Mouse (Mus musculus): Measurements from ENCODE around the gene Mill1.
"Not testable (repeated sequence)": the region's sequence is repeated elsewhere in the genome, so short reads cannot be mapped to it uniquely, and the experiment has no call there.

The Mill1 gene

DNA sequence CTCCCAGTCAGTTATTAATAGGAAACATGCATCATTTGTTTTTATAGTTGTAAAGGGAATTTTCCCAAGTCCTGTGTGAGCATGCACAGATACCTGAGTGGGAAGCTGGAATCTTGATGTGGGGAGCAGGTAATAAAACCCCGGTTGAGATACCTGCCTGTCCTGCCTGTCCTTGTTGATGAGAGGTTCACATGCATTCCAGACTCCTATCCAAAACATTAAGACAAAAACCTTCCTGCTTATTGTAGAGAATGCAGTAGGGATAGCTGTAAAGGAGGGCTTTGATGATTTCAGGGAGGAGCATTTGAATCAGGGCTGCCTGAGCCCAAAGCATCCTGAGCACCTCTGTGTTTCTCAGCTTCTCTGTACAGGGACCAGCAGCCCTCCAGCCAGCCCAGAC lies at the start of gene Mill1:
Gene Mill1 (plus strand): TSS at position 301 of the 400 bp plus-strand sequence.
- DNase-seq (ENCODE audit: low read depth, low spot score): no peak

- DNase-seq (ENCODE audit: low read depth, low spot score): no peak
Observed at GRCm38 (mm10) chr7:18210938-18211337, 34.2 kb upstream of the Mill1 start.

DNA sequence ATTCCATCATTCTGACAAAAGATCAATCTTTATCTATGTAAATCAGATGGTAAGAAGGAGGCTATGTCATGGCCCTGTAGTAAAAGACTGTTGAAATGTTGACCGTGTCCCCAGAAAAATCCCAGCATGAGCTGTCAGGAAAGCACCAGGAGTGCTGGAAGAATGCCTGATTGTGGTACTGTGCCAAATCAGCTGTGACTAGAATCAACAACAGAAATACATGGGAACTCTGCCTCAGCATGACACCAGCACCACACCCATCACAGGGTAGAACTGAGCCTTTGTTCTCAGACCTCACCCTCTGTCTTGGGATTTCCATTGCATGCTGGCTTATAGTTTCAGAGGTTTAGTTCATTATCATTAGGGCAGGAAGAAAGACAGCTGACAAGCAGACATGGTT lies 30.4 kb upstream of the Mill1 start:
- DNase-seq (ENCODE audit: low read depth, low spot score): no peak

GRCm38 (mm10) chr7:18238561-18238960 lies 6.6 kb upstream of the Mill1 start:
- no peak for DNase-seq (ENCODE audit: low read depth, low spot score)

DNA sequence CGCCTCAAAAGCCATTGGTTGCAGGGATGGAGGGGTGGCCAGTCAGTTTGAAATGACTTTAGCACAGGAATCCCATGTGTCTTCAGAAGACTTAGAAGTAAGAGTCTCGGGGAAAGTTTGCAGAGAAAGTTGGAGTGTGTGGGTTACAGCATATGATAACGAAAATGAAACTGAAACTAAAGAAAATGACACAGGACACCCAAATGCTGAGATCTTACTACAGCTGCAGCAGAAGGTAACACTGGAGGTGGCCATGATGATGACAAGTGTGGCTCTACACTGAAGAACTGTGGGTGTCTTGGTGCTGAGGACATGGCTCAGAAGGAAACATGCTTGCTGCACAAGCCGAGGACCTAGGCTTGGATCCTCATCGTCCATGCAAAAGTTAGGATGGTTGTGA lies 3.9 kb upstream of the Mill1 start:
- no peak for DNase-seq (ENCODE audit: low read depth, low spot score)

DNA sequence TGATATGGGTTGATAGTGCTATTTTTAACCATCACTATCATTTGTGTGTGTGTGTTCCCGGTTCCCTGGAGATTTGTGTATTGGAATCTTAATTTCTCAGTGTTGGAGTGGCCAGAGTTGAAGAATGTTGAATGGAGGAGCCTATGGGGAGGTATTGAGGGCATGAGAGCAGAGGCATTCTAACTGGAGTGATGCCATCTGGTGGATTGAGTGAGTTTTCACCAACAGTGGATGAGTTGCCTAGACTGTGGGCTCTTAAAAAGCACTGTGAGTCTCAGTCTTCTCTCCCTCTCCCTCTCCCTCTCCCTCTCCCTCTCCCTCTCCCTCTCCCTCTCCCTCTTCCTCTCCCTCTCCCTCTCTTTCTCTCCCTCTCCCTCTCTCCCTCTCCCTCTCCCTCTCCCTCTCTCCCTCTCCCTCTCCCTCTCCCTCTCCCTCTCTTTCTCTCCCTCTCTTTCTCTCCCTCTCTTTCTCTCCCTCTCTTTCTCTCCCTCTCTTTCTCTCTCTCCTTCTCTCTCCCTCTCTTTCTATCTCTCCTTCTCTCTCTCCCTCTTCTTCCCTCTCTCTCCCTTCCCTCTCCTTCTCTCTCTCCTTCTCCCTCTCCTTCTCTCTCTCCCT lies 1.1 kb upstream of the Mill1 start:
- not testable (repeated sequence) for DNase-seq (ENCODE audit: low read depth, low spot score)

GRCm38 (mm10) chr7:18260219-18260618 lies 15.1 kb downstream of the Mill1 start:
- DNase-seq (ENCODE audit: low read depth, low spot score): no peak

DNA sequence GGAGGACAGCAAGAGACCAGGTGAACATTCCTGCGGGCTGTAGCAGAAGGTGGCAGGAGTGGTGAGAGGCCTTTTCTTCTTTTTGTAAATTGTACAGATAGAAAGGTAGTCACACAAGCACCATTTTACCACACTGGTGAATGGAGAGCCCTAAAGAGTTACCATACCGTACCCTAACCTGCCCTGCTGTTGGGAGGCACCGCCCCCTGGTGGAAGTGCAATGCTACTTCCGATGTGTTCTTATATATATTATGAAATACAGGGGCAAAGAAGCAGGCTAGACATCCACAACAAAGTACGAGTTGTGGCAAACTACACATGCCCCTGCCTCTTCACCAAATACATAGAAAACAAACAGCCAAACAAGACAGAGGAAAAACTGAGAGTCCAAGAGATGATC lies 19.9 kb downstream of the Mill1 start:
- DNase-seq (ENCODE audit: low read depth, low spot score): no peak

All from skeletal muscle tissue, adult 2 months (tissue).